In genomic region chr11:49803801-49804200, GRCm38 (mm10) we compare ENCODE assay signal across 25 mouse cellular contexts. TPM values are rescaled to one million over a fixed set of nuclear protein-coding genes. Genes with fewer than 3 reads are reported as not detected.
A peak's percentile ranks its signal among the peaks of the same experiment; 100 is the strongest.
DNase-seq lines count a peak whose midpoint lies in the region; ATAC-seq and TF ChIP-seq lines count a peak whose summit lies in the region.
"Had no signal": no experiment of that assay in that cellular context is flagged by ENCODE, and none has a peak within 500 bp of the region (broad histone marks: within the 10 kb centered on the region; RNA-seq: fewer than 3 reads in every experiment).

No protein-coding gene starts in this region.

- peak; percentile 18; the same call in 1 of the 2 replicates for TF ChIP-seq CTCF in intestine, postnatal 0 days (IDR thresholded peaks at IDR 0.05; ENCODE audit: low read depth)
- TF ChIP-seq CTCF in E14TG2a.4 (conservative IDR thresholded peaks at IDR 0.05; ENCODE audit: low read length), result peak; percentile 35

- no peak overlapping the region for H3K4me2 ChIP-seq in intestine, postnatal 0 days (replicated peaks; ENCODE audit: low read depth)
- no peak overlapping the region for H3K4me2 ChIP-seq in intestine, embryonic 16.5 days (ENCODE audit: low read depth, low read length)
- H3K4me2 ChIP-seq: embryonic facial prominence, embryonic 12.5 days; forebrain, embryonic 13.5 days; forebrain, embryonic 15.5 days had no signal

- no peak overlapping the region for H3K4me3 ChIP-seq in intestine, postnatal 0 days (ENCODE audit: low read depth, low read length)
- H3K4me3 ChIP-seq in intestine, embryonic 16.5 days (ENCODE audit: low read length), result no peak overlapping the region
- H3K4me3 ChIP-seq in E14TG2a.4 (replicated peaks; ENCODE audit: low read length), result peak overlapping the region; percentile 39
- H3K4me3 ChIP-seq: embryonic facial prominence, embryonic 10.5 days; embryonic facial prominence, embryonic 12.5 days; forebrain, embryonic 13.5 days; forebrain, embryonic 15.5 days had no signal

- DNase-seq in ES-CJ7 (ENCODE audit: low read depth, low spot score), result peak; percentile 47
- DNase-seq in R1 (ENCODE audit: low read depth, low spot score), result peak; percentile 68
- no peak for DNase-seq in heart, postnatal 25 days (ENCODE audit: low spot score)
- DNase-seq in embryo, embryonic 11 days, result no peak
- no peak for DNase-seq in frontal cortex, postnatal 36 days (ENCODE audit: low spot score in 2 of 2)
- DNase-seq: adrenal gland, adult 8-10 months; adrenal gland, postnatal 14 days; adrenal gland, postnatal 36 days; B cell, adult 2 months; cerebellum, adult 11-12 months; cerebellum, adult 2 months; cerebellum, adult 9-10 months; cerebellum, postnatal 10 days; cerebellum, postnatal 36 days had no signal

- H3K9ac ChIP-seq in intestine, postnatal 0 days (ENCODE audit: low read depth, low read length), result no peak overlapping the region
- no peak overlapping the region for H3K9ac ChIP-seq in intestine, embryonic 16.5 days (ENCODE audit: low read depth, low read length)
- H3K9ac ChIP-seq: embryonic facial prominence, embryonic 12.5 days; forebrain, embryonic 13.5 days; forebrain, embryonic 15.5 days had no signal

- no peaks in the 10 kb centered on the region for H3K27me3 ChIP-seq in intestine, postnatal 0 days (replicated peaks; ENCODE audit: control insufficient read depth, insufficient read depth, low read length)
- no peaks in the 10 kb centered on the region for H3K27me3 ChIP-seq in intestine, embryonic 16.5 days (replicated peaks; ENCODE audit: control insufficient read depth, insufficient read depth, low read length)
- H3K27me3 ChIP-seq in E14TG2a.4 (ENCODE audit: insufficient read depth, low read length), result no peaks in the 10 kb centered on the region
- H3K27me3 ChIP-seq: CH12.LX; embryonic facial prominence, embryonic 12.5 days; forebrain, embryonic 13.5 days; forebrain, embryonic 15.5 days had no signal

- no peaks in the 10 kb centered on the region for H3K4me1 ChIP-seq in intestine, postnatal 0 days (replicated peaks; ENCODE audit: control insufficient read depth, insufficient read depth, low read length)
- no peaks in the 10 kb centered on the region for H3K4me1 ChIP-seq in intestine, embryonic 16.5 days (ENCODE audit: control insufficient read depth, insufficient read depth, low read length)
- H3K4me1 ChIP-seq in E14TG2a.4 (replicated peaks; ENCODE audit: low read depth, low read length), result peaks cover 97% of the 10 kb centered on the region
- H3K4me1 ChIP-seq: embryonic facial prominence, embryonic 12.5 days had no signal

- no peak overlapping the region for H3K27ac ChIP-seq in intestine, postnatal 0 days (ENCODE audit: low read depth, low read length)
- H3K27ac ChIP-seq in intestine, embryonic 16.5 days (ENCODE audit: low read length), result no peak overlapping the region
- H3K27ac ChIP-seq: embryonic facial prominence, embryonic 10.5 days; embryonic facial prominence, embryonic 12.5 days; forebrain, embryonic 13.5 days; forebrain, embryonic 15.5 days had no signal

- no peaks in the 10 kb centered on the region for H3K9me3 ChIP-seq in intestine, postnatal 0 days (ENCODE audit: control insufficient read depth)
- no peaks in the 10 kb centered on the region for H3K9me3 ChIP-seq in intestine, embryonic 16.5 days (ENCODE audit: control insufficient read depth, low read length)
- H3K9me3 ChIP-seq in E14TG2a.4 (ENCODE audit: low read length), result no peaks in the 10 kb centered on the region
- H3K9me3 ChIP-seq: embryonic facial prominence, embryonic 10.5 days; embryonic facial prominence, embryonic 12.5 days; forebrain, embryonic 13.5 days; forebrain, embryonic 15.5 days had no signal

- 94% methylated on average over 4 of the region's 4 CpGs for WGBS in intestine, postnatal 0 days
- 95% methylated on average over 4 of the region's 4 CpGs for WGBS in intestine, embryonic 16.5 days

- no peak for ATAC-seq in intestine, postnatal 0 days
- ATAC-seq in intestine, embryonic 16.5 days, result no peak
- ATAC-seq: activated CD4-positive, CD25-positive, alpha-beta regulatory T cell, adult 4 months; CD4-positive, CD25-positive, alpha-beta regulatory T cell, adult 4 months; forebrain, embryonic 13.5 days; forebrain, embryonic 15.5 days; Patski had no signal

- intact Hi-C loops in heart, postnatal 25 days (cut with DNase I), result no loop called here

- no peaks in the 10 kb centered on the region for H3K36me3 ChIP-seq in intestine, postnatal 0 days (ENCODE audit: control insufficient read depth, insufficient read depth)
- H3K36me3 ChIP-seq in intestine, embryonic 16.5 days (ENCODE audit: control insufficient read depth, insufficient read depth, low read length), result no peaks in the 10 kb centered on the region
- H3K36me3 ChIP-seq in E14TG2a.4 (ENCODE audit: insufficient read depth, low read length), result peaks cover 82% of the 10 kb centered on the region

RNA-seq across cellular contexts. Expression of gene Gfpt2, which starts 9.8 kb away (rescaled TPM):
- 1.7 and 2.8 TPM in 2 replicates for polyA plus RNA-seq in intestine, postnatal 0 days (2015; fragmentation: Nextera tagmentation; extraction: Ambion mirVana)
- polyA plus RNA-seq in intestine, embryonic 16.5 days (2015; fragmentation: Nextera tagmentation; extraction: Ambion mirVana), result 5.8 and 6.4 TPM in 2 replicates
- 10 to 100 TPM; 11.8 to 13.9 TPM for total RNA-seq in heart, postnatal 25 days (2021)

RNA-seq across cellular contexts. Expression of gene Mapk9, which starts 42.8 kb away (rescaled TPM):
- 21.7 and 22.0 TPM in 2 replicates for polyA plus RNA-seq in intestine, postnatal 0 days (2015; fragmentation: Nextera tagmentation; extraction: Ambion mirVana)
- polyA plus RNA-seq in intestine, embryonic 16.5 days (2015; fragmentation: Nextera tagmentation; extraction: Ambion mirVana), result 26.6 and 27.8 TPM in 2 replicates
- 10 to 100 TPM; 42.5 to 44.2 TPM for total RNA-seq in heart, postnatal 25 days (2021)

Comparison
In these comparisons a context has a peak if more than half of its experiments do, and no peak if none do; other contexts are left out.
1. DNase-seq: peak in ES-CJ7 (single experiment) and R1 (single experiment); none in heart, postnatal 25 days (single experiment), embryo, embryonic 11 days (single experiment) and frontal cortex, postnatal 36 days (0 of 2).